Mouse (Mus musculus): ENCODE data around the gene Ptges2. TPM values are rescaled to one million over a fixed set of nuclear protein-coding genes. Genes with fewer than 3 reads are reported as not detected.

The Ptges2 gene
- total and polyA plus RNA-seq, 3 experiments = 17.1 to 21.3 (median 20.3) TPM

GRCm38 (mm10) chr2:32376963-32377362 is 18.7 kb upstream of the Ptges2 start:
- in situ Hi-C loops (cut with MboI; ENCODE audit: low pct_ligation_motif_present, low pct_unique_long_range_greater_than_20kb, low sequenced_read_pairs) = no loop called here
- peaks cover 65 to 79% of the 10 kb centered on the region in 2 experiments for H3K36me3 ChIP-seq (replicated peaks in 1 of 2; ENCODE audit: control insufficient read depth in 1 of 2, insufficient read depth in 1 of 2, low read length in 1 of 2)
- peaks cover 2 to 10% of the 10 kb centered on the region in 2 experiments for H3K4me1 ChIP-seq (ENCODE audit: control insufficient read depth in 1 of 2, insufficient read depth in 2 of 2)
- H3K9ac ChIP-seq (ENCODE audit: insufficient read depth, low read depth) = no peak overlapping the region
- H3K27ac ChIP-seq (ENCODE audit: insufficient read depth, low read depth) = no peak overlapping the region
- H3K4me3 ChIP-seq (replicated peaks in 1 of 3; ENCODE audit: low read depth in 2 of 3, low read length in 2 of 3, poor library complexity in 1 of 3) = no peak overlapping the region
- dilution Hi-C loops (cut with MboI; ENCODE audit: extremely low pct_ligation_motif_present, extremely low pct_unique_long_range_greater_than_20kb, low sequenced_read_pairs) = no loop called here
- TF ChIP-seq USF1 (IDR thresholded peaks at IDR 0.05; ENCODE audit: low read depth, low read length) = no peak
- TF ChIP-seq ZC3H11A (IDR thresholded peaks at IDR 0.05; ENCODE audit: low read depth, low read length) = no peak
- no peak for TF ChIP-seq CTCF (conservative IDR thresholded peaks at IDR 0.05 in 1 of 2, IDR thresholded peaks at IDR 0.05 in 1 of 2; ENCODE audit: low read depth in 2 of 2, low read length in 2 of 2)
- TF ChIP-seq USF2 (conservative IDR thresholded peaks at IDR 0.05; ENCODE audit: low read depth, low read length) = no peak
- no peak for TF ChIP-seq JUN (IDR thresholded peaks at IDR 0.05; ENCODE audit: insufficient read depth, low read depth, low read length)
- no peak for TF ChIP-seq ZKSCAN1 (IDR thresholded peaks at IDR 0.05; ENCODE audit: borderline replicate concordance, low read depth, low read length)
- TF ChIP-seq JUND (conservative IDR thresholded peaks at IDR 0.05; ENCODE audit: low read depth, low read length) = no peak
- TF ChIP-seq TCF12 (IDR thresholded peaks at IDR 0.05; ENCODE audit: low read depth, low read length) = no peak
- no peak for TF ChIP-seq SIN3A (IDR thresholded peaks at IDR 0.05; ENCODE audit: low read length)
- no peak for TF ChIP-seq NELFE (IDR thresholded peaks at IDR 0.05; ENCODE audit: low read depth, low read length)
- TF ChIP-seq RAD21 (IDR thresholded peaks at IDR 0.05; ENCODE audit: low read depth, low read length) = no peak
- no peak for TF ChIP-seq MAX (IDR thresholded peaks at IDR 0.05; ENCODE audit: low read length)
- TF ChIP-seq ELF1 (IDR thresholded peaks at IDR 0.05; ENCODE audit: low read depth, low read length) = no peak
- no peak for TF ChIP-seq ZMIZ1 (IDR thresholded peaks at IDR 0.05; ENCODE audit: low read depth, low read length)
- no peak for TF ChIP-seq MAFK (IDR thresholded peaks at IDR 0.05; ENCODE audit: insufficient replicate concordance, low read length)
- no peak for TF ChIP-seq MAZ (IDR thresholded peaks at IDR 0.05; ENCODE audit: low read depth, low read length)
- TF ChIP-seq RCOR1 (conservative IDR thresholded peaks at IDR 0.05; ENCODE audit: low read depth, low read length) = no peak
- no peak for TF ChIP-seq KAT2A (IDR thresholded peaks at IDR 0.05; ENCODE audit: insufficient replicate concordance, low read length)
- no peak for DNase-seq (ENCODE audit: extremely low read depth)
- H3K79me2 ChIP-seq (replicated peaks; ENCODE audit: control insufficient read depth, extremely low read depth, insufficient read depth, poor library complexity, severe bottlenecking) = no peaks in the 10 kb centered on the region
- H3K9me3 ChIP-seq (replicated peaks; ENCODE audit: low read length) = no peaks in the 10 kb centered on the region
- H3K4me2 ChIP-seq (ENCODE audit: insufficient read depth, low read depth, poor library complexity, severe bottlenecking) = no peak overlapping the region
- H3K27me3 ChIP-seq (replicated peaks) = peaks cover under 1% of the 10 kb centered on the region

- dilution Hi-C loops (cut with MboI; ENCODE audit: extremely low pct_ligation_motif_present, extremely low pct_unique_long_range_greater_than_20kb, low sequenced_read_pairs) = no loop called here
- no peak overlapping the region for H3K4me2 ChIP-seq (ENCODE audit: insufficient read depth, low read depth, poor library complexity, severe bottlenecking)
Measured at GRCm38 (mm10) chr2:32380001-32380500, 15.6 kb upstream of the Ptges2 start.

More at GRCm38 (mm10) chr2:32380001-32380500, 15.6 kb upstream of the Ptges2 start:
- H3K27me3 ChIP-seq (replicated peaks) = peaks cover 30% of the 10 kb centered on the region
- no peak overlapping the region for H3K9ac ChIP-seq (ENCODE audit: insufficient read depth, low read depth)
- H3K4me3 ChIP-seq (replicated peaks in 1 of 3; ENCODE audit: low read depth in 2 of 3, low read length in 2 of 3, poor library complexity in 1 of 3) = no peak overlapping the region
- in situ Hi-C loops (cut with MboI; ENCODE audit: low pct_ligation_motif_present, low pct_unique_long_range_greater_than_20kb, low sequenced_read_pairs) = no loop called here
- TF ChIP-seq IRF4 (IDR thresholded peaks at IDR 0.05; ENCODE audit: low read depth, low read length) (no peak), JUND (conservative IDR thresholded peaks at IDR 0.05; ENCODE audit: low read depth, low read length) (no peak), USF2 (conservative IDR thresholded peaks at IDR 0.05; ENCODE audit: low read depth, low read length) (no peak), SMC3 (IDR thresholded peaks at IDR 0.05; ENCODE audit: low read depth, low read length) (no peak), ELF1 (IDR thresholded peaks at IDR 0.05; ENCODE audit: low read depth, low read length) (no peak), TCF12 (IDR thresholded peaks at IDR 0.05; ENCODE audit: low read depth, low read length) (no peak), EP300 (IDR thresholded peaks at IDR 0.05; ENCODE audit: low read length) (no peak), CTCF (conservative IDR thresholded peaks at IDR 0.05 in 1 of 2, IDR thresholded peaks at IDR 0.05 in 1 of 2; ENCODE audit: low read depth in 2 of 2, low read length in 2 of 2) (no peak), POLR2AphosphoS2 (IDR thresholded peaks at IDR 0.05; ENCODE audit: low read depth, low read length) (no peak), MAX (IDR thresholded peaks at IDR 0.05; ENCODE audit: low read length) (no peak), PAX5 (IDR thresholded peaks at IDR 0.05; ENCODE audit: low read length) (no peak), BHLHE40 (IDR thresholded peaks at IDR 0.05; ENCODE audit: low read depth, low read length) (no peak), GABPA (IDR thresholded peaks at IDR 0.05; ENCODE audit: insufficient replicate concordance, low read depth, low read length) (no peak), SIN3A (IDR thresholded peaks at IDR 0.05; ENCODE audit: low read length) (no peak), USF1 (IDR thresholded peaks at IDR 0.05; ENCODE audit: low read depth, low read length) (no peak), TBP (conservative IDR thresholded peaks at IDR 0.05; ENCODE audit: low read depth, low read length) (no peak), JUN (IDR thresholded peaks at IDR 0.05; ENCODE audit: insufficient read depth, low read depth, low read length) (no peak), ZMIZ1 (IDR thresholded peaks at IDR 0.05; ENCODE audit: low read depth, low read length) (no peak), KAT2A (IDR thresholded peaks at IDR 0.05; ENCODE audit: insufficient replicate concordance, low read length) (no peak)
- no peak for DNase-seq (ENCODE audit: extremely low read depth)
- no peak overlapping the region for H3K27ac ChIP-seq (ENCODE audit: insufficient read depth, low read depth)
- peaks cover 5 to 15% of the 10 kb centered on the region in 2 experiments for H3K4me1 ChIP-seq (ENCODE audit: control insufficient read depth in 1 of 2, insufficient read depth in 2 of 2)
- H3K9me3 ChIP-seq (replicated peaks; ENCODE audit: low read length) = no peaks in the 10 kb centered on the region
- no peaks in the 10 kb centered on the region for H3K79me2 ChIP-seq (replicated peaks; ENCODE audit: control insufficient read depth, extremely low read depth, insufficient read depth, poor library complexity, severe bottlenecking)
- peaks cover 46 to 55% of the 10 kb centered on the region in 2 experiments for H3K36me3 ChIP-seq (replicated peaks in 1 of 2; ENCODE audit: control insufficient read depth in 1 of 2, insufficient read depth in 1 of 2, low read length in 1 of 2)
